Mouse (Mus musculus): ENCODE results near the gene Atp23.

DNA sequence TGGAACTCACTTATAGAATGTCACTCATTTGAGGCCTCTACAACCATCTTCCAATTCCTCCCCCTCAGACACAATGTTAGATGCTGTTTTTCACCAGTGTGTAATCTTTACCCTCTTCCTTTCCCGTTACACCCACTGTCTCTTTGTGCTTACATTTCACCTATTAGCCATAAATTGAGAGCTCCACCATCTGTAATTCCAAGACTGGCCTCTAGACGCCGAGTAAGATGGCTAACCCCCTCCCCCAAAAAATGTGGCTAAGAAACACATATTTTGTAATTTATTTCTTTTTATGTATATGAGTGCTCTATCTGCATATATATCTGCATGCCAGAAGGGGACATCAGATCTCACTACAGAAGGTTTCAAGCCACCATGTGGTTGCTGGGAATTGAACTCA lies 27.4 kb downstream of the Atp23 start:
- TF ChIP-seq POLR2A (IDR thresholded peaks at IDR 0.05; ENCODE audit: extremely low read depth, insufficient read depth, low read length) (no peak), CTCF (IDR thresholded peaks at IDR 0.05; ENCODE audit: low read depth, low read length) (no peak)

Data from liver, adult 2 months (tissue).